10 mouse cellular contexts compared by ENCODE assay signal in genomic region chr10:59077909-59078308, GRCm38 (mm10).
DNase-seq lines count a peak whose midpoint lies in the region; ATAC-seq and TF ChIP-seq lines count a peak whose summit lies in the region.
"Had no signal": no experiment of that assay in that cellular context is flagged by ENCODE, and none has a peak within 500 bp of the region (broad histone marks: within the 10 kb centered on the region; RNA-seq: fewer than 3 reads in every experiment).

No protein-coding gene starts in this region.

- no peak for TF ChIP-seq CTCF in left cerebral cortex, adult 2 months (IDR thresholded peaks at IDR 0.05)
- TF ChIP-seq CTCF in brain, embryonic 14.5 days (IDR thresholded peaks at IDR 0.05; ENCODE audit: borderline replicate concordance, extremely low read depth, insufficient read depth, insufficient read length), result no peak

- H3K9me3 ChIP-seq in hindbrain, embryonic 12.5 days (replicated peaks), result no peaks in the 10 kb centered on the region
- H3K9me3 ChIP-seq: lung, embryonic 15.5 days had no signal

- intact Hi-C loops in left cerebral cortex, adult 2 months (cut with DNase I), result no loop called here

- H3K4me3 ChIP-seq in left cerebral cortex, adult 2 months, result no peak overlapping the region
- no peak overlapping the region for H3K4me3 ChIP-seq in hindbrain, embryonic 12.5 days
- H3K4me3 ChIP-seq: lung, embryonic 15.5 days had no signal

- 0 out of 2 replicates have a peak, but pooled peaks have one; percentile 46 for ATAC-seq in hindbrain, embryonic 12.5 days (ENCODE audit: low FRiP score)
- ATAC-seq in activated CD4-positive, CD25-positive, alpha-beta regulatory T cell, adult 4 months, result no peak

- peaks cover 4% of the 10 kb centered on the region; the same call in 1 of the 2 replicates for H3K4me1 ChIP-seq in hindbrain, embryonic 12.5 days

- 67% methylated on average over 10 of the region's 10 CpGs for WGBS in hindbrain, embryonic 12.5 days

- no peak for TF ChIP-seq POLR2A in brain, embryonic 14.5 days (IDR thresholded peaks at IDR 0.05; ENCODE audit: borderline replicate concordance, extremely low read depth, insufficient read depth, insufficient read length, poor library complexity, severe bottlenecking)

- H3K27me3 ChIP-seq in hindbrain, embryonic 12.5 days, result no peaks in the 10 kb centered on the region
- H3K27me3 ChIP-seq: lung, embryonic 15.5 days had no signal

- H3K36me3 ChIP-seq in hindbrain, embryonic 12.5 days, result no peaks in the 10 kb centered on the region
- H3K36me3 ChIP-seq: lung, embryonic 15.5 days had no signal

- H3K9ac ChIP-seq in hindbrain, embryonic 12.5 days, result no peak overlapping the region
- H3K9ac ChIP-seq: lung, embryonic 15.5 days had no signal

- DNase-seq in left cerebral cortex, adult 2 months (ENCODE audit: extremely low spot score in 1 of 2, low spot score in 2 of 2), result peak; percentile 46 to 50
- DNase-seq in left cerebral cortex, adult 11 months (ENCODE audit: low spot score), result no peak
- peak; percentile 60 for DNase-seq in brain, embryonic 14.5 days (ENCODE audit: low read depth)
- DNase-seq in lung, postnatal 25 days (ENCODE audit: low spot score), result peak; percentile 5
- DNase-seq in MN1 (ENCODE audit: low spot score), result no peak
- DNase-seq: cerebellum, adult 9-10 months; thymus, postnatal 14 days had no signal

- no peak overlapping the region for H3K4me2 ChIP-seq in hindbrain, embryonic 12.5 days (replicated peaks)
- H3K4me2 ChIP-seq: lung, embryonic 15.5 days had no signal

- H3K27ac ChIP-seq in left cerebral cortex, adult 2 months, result no peak overlapping the region
- H3K27ac ChIP-seq in hindbrain, embryonic 12.5 days, result no peak overlapping the region
- H3K27ac ChIP-seq: lung, embryonic 15.5 days had no signal

Comparison
In these comparisons a context has a peak if more than half of its experiments do, and no peak if none do; other contexts are left out.
1. DNase-seq: peak in left cerebral cortex, adult 2 months (2 of 2), brain, embryonic 14.5 days (single experiment) and lung, postnatal 25 days (single experiment); none in left cerebral cortex, adult 11 months (single experiment) and MN1 (single experiment).